1 mouse cellular context compared by ENCODE assay signal in the genomic region with DNA sequence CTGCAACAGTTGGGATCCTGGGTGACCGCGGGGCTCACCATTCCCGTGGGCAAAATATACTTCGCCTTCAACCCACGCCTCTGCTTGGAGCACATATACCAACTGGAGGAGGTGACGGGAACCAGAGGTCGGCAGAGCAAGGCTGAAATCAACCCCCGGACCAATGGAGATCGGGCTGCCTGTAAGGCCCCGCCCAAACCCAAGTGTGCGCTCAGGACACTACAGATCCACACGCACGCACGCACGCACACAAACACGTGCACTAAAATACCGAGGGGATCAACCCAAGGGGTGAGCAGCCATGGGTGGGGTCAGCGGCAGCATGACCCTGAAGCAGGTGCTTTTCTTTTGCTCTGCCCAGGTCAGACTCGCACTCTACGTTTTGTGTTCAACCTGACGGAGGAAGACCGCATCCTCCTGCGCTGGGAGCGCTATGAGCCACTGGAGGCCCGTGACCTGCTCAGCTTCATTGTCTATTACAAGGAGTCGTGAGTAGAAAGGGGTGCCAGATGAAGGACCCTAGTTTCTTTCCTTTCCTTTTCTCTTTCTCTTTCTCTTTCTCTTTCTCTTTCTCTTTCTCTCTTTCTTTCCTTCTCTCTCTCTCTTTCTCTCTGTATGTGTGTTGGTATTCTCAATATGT.
A peak's percentile ranks its signal among the peaks of the same experiment; 100 is the strongest.
TF ChIP-seq lines count a peak whose summit lies in the region.

No protein-coding gene starts in this region.

TF ChIP-seq in CH12.LX, 34 proteins besides CTCF, POLR2A, EP300 and RAD21 (continued from another document):
- TF ChIP-seq ZKSCAN1 (IDR thresholded peaks at IDR 0.05; ENCODE audit: borderline replicate concordance, low read depth, low read length) (no peak), BHLHE40 (IDR thresholded peaks at IDR 0.05; ENCODE audit: low read depth, low read length) (peak; percentile 94), MYC (IDR thresholded peaks at IDR 0.05; ENCODE audit: low read depth, low read length) (peak; percentile 29; the same call in 1 of the 2 replicates)
